Mouse (Mus musculus) limb, embryonic 10.5 days (tissue): ENCODE data around the gene Pex5. TPM values are rescaled to one million over a fixed set of nuclear protein-coding genes. Genes with fewer than 3 reads are reported as not detected.
"Not testable (repeated sequence)": the region's sequence is repeated elsewhere in the genome, so short reads cannot be mapped to it uniquely, and the experiment has no call there.

ENCODE experiments used
- DNase-seq: peaks from one replicate; pipeline ENCODE4 v3.0.0-alpha.2; 2017; ENCODE audit warnings: low spot score
- H3K27ac ChIP-seq: fragments of 300-500 bp; sonication (generic); 2 replicates; pipeline ENCODE4 v1.5.1; 2016; ENCODE audit warnings: mild to moderate bottlenecking
- H3K27me3 ChIP-seq: fragments of 300-500 bp; sonication (generic); 2 replicates; pipeline ENCODE4 v1.6.1; 2016; ENCODE audit warnings: low read depth, mild to moderate bottlenecking; ENCODE audit not compliant: poor library complexity, severe bottlenecking
- H3K36me3 ChIP-seq: fragments of 300-500 bp; sonication (generic); 2 replicates; pipeline ENCODE4 v1.6.1; 2016; ENCODE audit warnings: mild to moderate bottlenecking, moderate library complexity
- H3K4me1 ChIP-seq: fragments of 300-500 bp; sonication (generic); 2 replicates; pipeline ENCODE4 v1.6.1; 2016
- H3K4me3 ChIP-seq: fragments of 300-500 bp; sonication (generic); 2 replicates; pipeline ENCODE4 v1.5.1; 2016; ENCODE audit warnings: mild to moderate bottlenecking, moderate library complexity
- H3K9me3 ChIP-seq: fragments of 300-500 bp; sonication (generic); replicated peaks from 2 replicates; pipeline ENCODE4 v1.6.1; 2016; ENCODE audit warnings: mild to moderate bottlenecking
- WGBS: fragments of 180-500 bp; shearing (Covaris S2); methylation state at CpG from one replicate; pipeline ENCODE4 v1.1.7; 2016; 5-methylcytosine and 5-hydroxymethylcytosine counted together
- polyA plus RNA-seq: library from polyadenylated mRNA; unstranded; fragments of >200 nt; fragmentation: Nextera tagmentation; extraction: Ambion mirVana; gene quantifications from 2 replicates; pipeline ENCODE4 v1.2.1, GENCODE M21; 2016

Gene Pex5
- polyA plus RNA-seq, 1 experiment from 2014 or later = 41.4 TPM

- H3K9me3 ChIP-seq = no peaks in the 10 kb centered on the region
- no peaks in the 10 kb centered on the region for H3K27me3 ChIP-seq
- no peak overlapping the region for H3K27ac ChIP-seq
- H3K36me3 ChIP-seq = no peaks in the 10 kb centered on the region
- 95% methylated on average over 9 of the region's 9 CpGs for WGBS
- no peak overlapping the region for H3K4me3 ChIP-seq
- no peaks in the 10 kb centered on the region for H3K4me1 ChIP-seq
- DNase-seq = no peak
These were observed 31.6 kb upstream of the Pex5 start for GRCm38 (mm10) chr6:124446459-124446858.

- WGBS = 89% methylated on average over 2 of the region's 2 CpGs
- Histone ChIP-seq H3K27me3 (no peaks in the 10 kb centered on the region), H3K9me3 (no peaks in the 10 kb centered on the region), H3K4me1 (no peaks in the 10 kb centered on the region), H3K27ac (no peak overlapping the region), H3K4me3 (no peak overlapping the region), H3K36me3 (no peaks in the 10 kb centered on the region)
- DNase-seq = no peak
These were observed 31.2 kb upstream of the Pex5 start for GRCm38 (mm10) chr6:124446024-124446423.

GRCm38 (mm10) chr6:124443338-124443737 lies 28.5 kb upstream of the Pex5 start:
- Histone ChIP-seq H3K4me1 (no peaks in the 10 kb centered on the region), H3K4me3 (no peak overlapping the region), H3K27ac (no peak overlapping the region), H3K36me3 (no peaks in the 10 kb centered on the region), H3K9me3 (no peaks in the 10 kb centered on the region), H3K27me3 (no peaks in the 10 kb centered on the region)
- DNase-seq = no peak
- WGBS = 96% methylated on average over 2 of the region's 2 CpGs

- no peak overlapping the region for H3K4me3 ChIP-seq
- peaks cover under 1% of the 10 kb centered on the region; the same call in 1 of the 2 replicates for H3K4me1 ChIP-seq
- H3K27ac ChIP-seq = no peak overlapping the region
- 80% methylated on average over 7 of the region's 7 CpGs for WGBS
- H3K9me3 ChIP-seq = no peaks in the 10 kb centered on the region
- no peaks in the 10 kb centered on the region for H3K27me3 ChIP-seq
- H3K36me3 ChIP-seq = no peaks in the 10 kb centered on the region
- DNase-seq = no peak
These were observed 21.4 kb upstream of the Pex5 start for GRCm38 (mm10) chr6:124436245-124436644.

GRCm38 (mm10) chr6:124435173-124435572 lies 20.3 kb upstream of the Pex5 start:
- H3K4me3 ChIP-seq = no peak overlapping the region
- no peaks in the 10 kb centered on the region for H3K27me3 ChIP-seq
- no peaks in the 10 kb centered on the region for H3K9me3 ChIP-seq
- WGBS = 83% methylated on average over 5 of the region's 5 CpGs
- H3K4me1 ChIP-seq = peaks cover 7% of the 10 kb centered on the region; the same call in 1 of the 2 replicates
- no peak for DNase-seq
- H3K27ac ChIP-seq = no peak overlapping the region
- H3K36me3 ChIP-seq = no peaks in the 10 kb centered on the region

- no peaks in the 10 kb centered on the region for H3K27me3 ChIP-seq
- 95% methylated on average over 8 of the region's 8 CpGs for WGBS
These were observed 18.9 kb upstream of the Pex5 start for GRCm38 (mm10) chr6:124433688-124434324.

GRCm38 (mm10) chr6:124430784-124431495 lies 16.1 kb upstream of the Pex5 start:
- WGBS = 45% methylated on average over 8 of the region's 8 CpGs
- H3K9me3 ChIP-seq = no peaks in the 10 kb centered on the region
- no peak overlapping the region for H3K4me3 ChIP-seq
- DNase-seq = no peak
- no peak overlapping the region for H3K27ac ChIP-seq
- H3K27me3 ChIP-seq = no peaks in the 10 kb centered on the region
- peaks cover 7% of the 10 kb centered on the region; the same call in 1 of the 2 replicates for H3K4me1 ChIP-seq
- no peaks in the 10 kb centered on the region for H3K36me3 ChIP-seq

More at GRCm38 (mm10) chr6:124433688-124434324, 18.9 kb upstream of the Pex5 start:
- H3K27ac ChIP-seq = no peak overlapping the region
- H3K9me3 ChIP-seq = no peaks in the 10 kb centered on the region
- no peaks in the 10 kb centered on the region for H3K36me3 ChIP-seq
- DNase-seq = no peak
- peaks cover 7% of the 10 kb centered on the region; the same call in 1 of the 2 replicates for H3K4me1 ChIP-seq
- no peak overlapping the region for H3K4me3 ChIP-seq

- DNase-seq = no peak
- WGBS = 68% methylated on average over 3 of the region's 3 CpGs
- H3K4me1 ChIP-seq = peaks cover 7% of the 10 kb centered on the region; the same call in 1 of the 2 replicates
- no peaks in the 10 kb centered on the region for H3K27me3 ChIP-seq
- no peak overlapping the region for H3K4me3 ChIP-seq
- H3K27ac ChIP-seq = no peak overlapping the region
- no peaks in the 10 kb centered on the region for H3K9me3 ChIP-seq
- no peaks in the 10 kb centered on the region for H3K36me3 ChIP-seq
These were observed 15.5 kb upstream of the Pex5 start for GRCm38 (mm10) chr6:124430379-124430778.

GRCm38 (mm10) chr6:124427791-124428576 lies 13.1 kb upstream of the Pex5 start:
- DNase-seq = no peak
- no peaks in the 10 kb centered on the region for H3K36me3 ChIP-seq
- peaks cover 7% of the 10 kb centered on the region; the same call in 1 of the 2 replicates for H3K4me1 ChIP-seq
- no peaks in the 10 kb centered on the region for H3K9me3 ChIP-seq
- 75% methylated on average over 5 of the region's 6 CpGs for WGBS
- no peaks in the 10 kb centered on the region for H3K27me3 ChIP-seq
- no peak overlapping the region for H3K27ac ChIP-seq
- no peak overlapping the region for H3K4me3 ChIP-seq

GRCm38 (mm10) chr6:124427289-124427688 lies 12.4 kb upstream of the Pex5 start:
- Histone ChIP-seq H3K27ac (no peak overlapping the region), H3K27me3 (no peaks in the 10 kb centered on the region), H3K4me3 (no peak overlapping the region), H3K9me3 (no peaks in the 10 kb centered on the region), H3K4me1 (peaks cover 7% of the 10 kb centered on the region; the same call in 1 of the 2 replicates), H3K36me3 (no peaks in the 10 kb centered on the region)
- no peak for DNase-seq
- WGBS = 88% methylated on average over 7 of the region's 7 CpGs

- Histone ChIP-seq H3K36me3 (no peaks in the 10 kb centered on the region), H3K27me3 (no peaks in the 10 kb centered on the region), H3K4me1 (peaks cover 7% of the 10 kb centered on the region; the same call in 1 of the 2 replicates), H3K27ac (no peak overlapping the region), H3K9me3 (no peaks in the 10 kb centered on the region), H3K4me3 (no peak overlapping the region)
- no peak for DNase-seq
- WGBS = 41% methylated on average over 3 of the region's 3 CpGs
These were observed 11.7 kb upstream of the Pex5 start for GRCm38 (mm10) chr6:124426604-124427003.

- no peak overlapping the region for H3K27ac ChIP-seq
- H3K9me3 ChIP-seq = no peaks in the 10 kb centered on the region
- H3K36me3 ChIP-seq = no peaks in the 10 kb centered on the region
- no peak overlapping the region for H3K4me3 ChIP-seq
- no peaks in the 10 kb centered on the region for H3K4me1 ChIP-seq
- no peaks in the 10 kb centered on the region for H3K27me3 ChIP-seq
- DNase-seq = no peak
- 78% methylated on average over 6 of the region's 6 CpGs for WGBS
These were observed 10.7 kb upstream of the Pex5 start for GRCm38 (mm10) chr6:124425523-124425922.

GRCm38 (mm10) chr6:124425042-124425441 lies 10.2 kb upstream of the Pex5 start:
- not testable (repeated sequence) for H3K4me1 ChIP-seq, H3K27me3 ChIP-seq, H3K9me3 ChIP-seq, H3K36me3 ChIP-seq, DNase-seq, H3K27ac ChIP-seq, H3K4me3 ChIP-seq
- WGBS = 66% methylated on average over 7 of the region's 7 CpGs
